Mouse (Mus musculus): ENCODE results near the gene Hexim2.

GRCm38 (mm10) chr11:103171286-103171620 is 39.0 kb downstream of the Hexim2 start:
- TF ChIP-seq POLR2A (IDR thresholded peaks at IDR 0.05; ENCODE audit: borderline replicate concordance, extremely low read depth, insufficient read depth, insufficient read length, poor library complexity, severe bottlenecking) (no peak), CTCF (IDR thresholded peaks at IDR 0.05; ENCODE audit: borderline replicate concordance, extremely low read depth, insufficient read depth, insufficient read length) (no peak)

All from brain, embryonic 14.5 days (tissue).